Mouse (Mus musculus) neutrophil, adult 5-6 weeks (primary cell): Measurements from ENCODE around the gene Acvr1b. TPM values are rescaled to one million over a fixed set of nuclear protein-coding genes. Genes with fewer than 3 reads are reported as not detected.
A peak's percentile ranks its signal among the peaks of the same experiment; 100 is the strongest.

Experiments used
- ATAC-seq: fragments of 151-379, 151-347 bp; 2 replicates; pipeline ENCODE4 v1.8.0; 2017; ENCODE audit warnings: mild to moderate bottlenecking, moderate TSS enrichment; ENCODE audit not compliant: insufficient number of reproducible peaks, poor library complexity, low FRiP score, severe bottlenecking; ENCODE audit errors: extremely low read depth
- total RNA-seq: library from RNA; stranded (forward); fragments of 200-1000 nt; gene quantifications from 2 replicates; pipeline ENCODE4 v1.2.3, GENCODE M21; 2017

Acvr1b gene
- total RNA-seq, 1 experiment from 2014 or later, result 22.0 TPM

DNA sequence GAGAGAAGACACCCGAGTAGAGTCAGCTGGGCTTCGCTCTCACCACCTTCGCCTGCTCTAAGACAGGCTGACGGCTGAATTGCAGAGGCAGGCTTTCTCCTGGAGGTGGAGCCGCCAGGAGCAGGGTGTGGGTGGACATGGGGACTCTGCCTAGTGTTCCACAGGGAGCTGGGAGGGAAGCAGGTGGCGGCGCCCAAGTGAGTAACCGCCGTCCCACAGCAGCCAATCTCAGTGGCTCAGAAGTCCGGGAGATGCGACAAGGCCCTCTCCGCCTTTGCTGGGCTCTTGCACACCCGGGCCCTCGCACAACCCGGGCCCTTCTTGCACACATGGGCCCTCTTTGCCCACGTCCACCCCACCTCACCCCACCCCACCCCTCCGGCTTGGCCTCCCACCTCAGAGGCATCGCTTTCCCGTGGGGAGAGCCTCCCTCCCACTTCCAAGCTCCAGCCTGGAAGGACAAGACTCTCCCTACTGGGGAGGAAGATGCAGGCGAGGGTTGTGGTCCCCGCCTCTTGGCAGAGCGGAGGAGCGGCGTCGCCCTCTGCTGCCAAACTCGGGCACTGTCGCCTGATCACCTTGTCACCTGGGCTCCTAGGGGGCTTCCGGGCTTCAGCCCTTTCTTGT is 65.1 kb downstream of the Acvr1b start:
- ATAC-seq, result no peak

DNA sequence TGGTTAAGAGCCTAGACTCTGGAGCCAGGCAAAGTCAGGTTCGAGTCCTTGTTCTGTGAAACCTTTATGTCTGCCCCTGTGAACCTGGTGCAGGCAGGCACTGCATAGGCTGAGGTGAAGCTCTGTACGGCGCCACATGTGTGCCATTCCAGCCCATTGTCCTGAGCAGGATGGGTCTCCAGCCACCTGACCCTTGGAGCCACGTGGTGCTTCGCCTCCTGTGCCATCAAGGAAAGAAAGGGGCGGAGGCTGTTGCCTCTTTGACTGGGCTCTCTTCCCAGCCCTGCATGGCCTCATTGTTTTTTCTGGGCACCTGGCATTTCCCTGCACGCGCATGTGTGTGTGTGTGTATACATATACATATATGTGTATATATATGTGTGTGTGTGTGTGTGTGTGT is 66.0 kb downstream of the Acvr1b start:
- no peak for ATAC-seq

DNA sequence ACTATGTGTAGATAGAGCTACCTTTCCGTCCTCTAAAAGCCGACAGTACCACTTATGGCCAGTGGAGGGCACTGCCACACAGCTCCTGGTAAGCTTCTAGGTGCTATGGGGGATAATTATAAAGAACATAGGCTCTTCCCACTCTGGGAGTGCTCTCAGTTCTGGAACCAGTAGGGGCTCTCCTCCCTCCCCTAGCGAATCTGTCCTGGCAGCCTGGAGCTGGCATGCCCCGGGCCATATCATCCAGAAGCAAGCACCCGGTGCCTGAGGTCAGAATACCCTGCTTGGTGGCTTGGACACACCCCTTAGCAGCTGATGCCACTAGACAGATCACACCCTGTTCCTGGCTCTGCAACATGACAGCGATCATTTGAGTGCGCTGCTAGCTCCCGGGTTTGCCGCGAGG is 66.9 kb downstream of the Acvr1b start:
- peak; percentile 78 for ATAC-seq

DNA sequence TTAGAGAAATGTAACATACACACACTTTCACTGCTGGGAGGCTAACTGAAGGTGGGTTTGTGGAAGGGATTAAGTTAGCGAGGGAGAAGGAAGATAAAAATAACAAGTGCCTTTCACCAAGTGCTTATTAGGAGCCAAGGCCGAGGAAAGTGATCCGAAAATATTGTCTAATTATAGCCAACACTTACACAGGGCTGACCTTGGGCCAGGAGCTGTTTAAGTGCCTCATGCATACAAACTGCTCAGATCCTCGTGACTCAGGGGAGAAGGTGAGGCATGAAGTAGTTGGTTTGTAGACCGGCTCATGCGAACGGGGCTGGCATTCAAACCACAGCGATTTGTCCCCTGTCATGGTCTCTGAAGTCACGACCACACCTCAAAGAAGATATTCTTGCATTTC is 67.4 kb downstream of the Acvr1b start:
- ATAC-seq, result no peak

DNA sequence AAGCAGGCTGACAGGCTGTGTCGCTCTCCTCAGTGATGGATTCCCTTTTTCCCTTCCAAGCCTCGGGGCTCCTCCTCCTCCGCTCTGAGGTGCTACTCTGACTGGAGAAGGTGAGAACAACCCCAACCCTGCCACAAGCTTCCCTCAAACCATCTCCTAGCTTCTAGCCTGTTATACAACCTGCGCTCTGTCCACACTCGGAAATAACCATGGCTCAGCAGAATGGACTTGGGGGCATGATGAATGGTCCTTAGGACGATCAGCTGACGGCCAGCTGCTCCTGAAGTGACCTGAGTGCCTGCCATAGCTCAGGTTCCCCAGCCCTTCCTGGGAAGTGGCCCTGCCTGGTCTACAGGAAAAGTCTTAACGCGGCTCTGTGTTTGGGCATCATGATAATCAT is 68.0 kb downstream of the Acvr1b start:
- no peak for ATAC-seq

DNA sequence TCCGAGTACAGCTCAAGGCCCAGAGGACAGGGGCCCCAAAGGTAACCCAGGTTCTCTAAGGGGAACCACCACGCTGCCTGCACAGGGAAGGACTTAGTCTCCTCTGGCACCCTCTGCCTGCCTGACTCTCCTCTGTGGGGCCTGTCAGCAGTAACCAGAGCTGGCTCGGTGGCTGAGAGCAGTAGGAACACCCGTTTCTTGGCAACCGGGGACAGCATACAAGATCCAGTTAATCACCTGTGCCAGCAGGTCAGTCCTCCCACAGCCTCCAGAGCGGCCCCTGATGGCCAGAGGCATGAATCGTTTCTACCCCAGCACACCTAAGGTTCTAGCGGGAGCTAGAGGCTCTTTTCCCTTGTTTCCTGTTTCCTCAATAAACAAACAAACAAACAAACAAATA is 68.8 kb downstream of the Acvr1b start:
- no peak for ATAC-seq

DNA sequence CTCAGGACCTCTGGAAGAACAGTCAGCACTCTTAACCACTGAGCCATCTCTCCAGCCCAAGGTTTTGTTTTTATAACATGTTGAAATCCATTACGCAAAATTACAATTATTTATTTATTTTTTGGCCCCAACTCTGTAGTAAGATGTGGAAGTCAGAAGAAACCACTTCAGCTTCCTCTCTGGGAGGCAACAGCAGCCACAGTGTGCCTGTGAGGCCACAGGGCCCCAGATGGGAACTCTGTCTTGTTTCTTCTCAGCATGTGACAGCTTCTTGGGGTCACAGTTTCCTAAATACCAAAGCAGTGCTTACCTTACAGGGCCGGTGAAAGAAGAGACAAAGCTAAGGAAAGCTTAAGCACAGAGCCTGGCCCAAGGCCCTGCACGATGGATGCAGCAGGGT is 70.1 kb downstream of the Acvr1b start:
- no peak for ATAC-seq

DNA sequence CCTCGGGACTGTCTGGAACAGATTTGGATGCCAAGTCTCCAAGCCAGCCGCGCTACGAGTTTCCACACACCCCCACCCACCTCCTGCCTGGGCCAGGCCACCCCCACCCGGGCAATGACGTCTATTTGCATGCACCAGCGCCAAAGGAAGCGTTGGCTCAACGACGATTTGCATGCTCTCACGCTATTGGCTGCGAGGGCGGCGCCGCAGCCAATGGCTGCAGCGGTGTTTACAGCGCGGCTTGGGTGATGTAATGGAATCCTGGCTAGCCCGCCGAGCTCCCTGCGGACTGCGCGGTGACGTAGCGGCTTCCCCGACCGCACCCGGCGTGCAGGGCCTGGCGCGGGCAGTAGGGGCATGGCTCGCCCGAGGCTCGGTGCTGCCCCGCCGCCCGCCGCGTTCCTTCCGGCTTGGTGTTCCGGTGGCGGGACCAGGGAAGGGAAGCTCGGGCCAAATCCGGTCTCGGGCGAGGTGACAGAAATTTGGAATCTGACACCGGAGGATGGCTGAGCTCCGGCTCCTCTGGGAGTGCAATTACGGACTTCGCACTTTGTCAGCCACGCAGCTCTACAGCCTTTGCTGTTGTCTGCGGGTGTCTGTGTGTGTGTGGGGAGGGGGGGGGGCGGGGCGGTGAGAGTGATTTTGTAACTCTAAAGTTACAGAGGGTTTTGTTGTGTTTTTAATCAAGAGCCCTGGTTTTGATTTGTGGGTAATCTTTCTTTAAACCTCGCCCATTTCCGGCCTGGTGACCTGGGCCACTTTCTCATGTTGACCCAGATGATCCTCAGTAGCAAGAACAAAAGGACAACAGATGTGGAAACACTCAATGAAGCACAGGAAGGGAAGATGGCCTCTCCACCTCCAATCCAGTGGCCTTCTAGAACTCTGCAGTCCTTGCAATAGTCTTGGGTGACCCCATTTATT is 72.6 kb downstream of the Acvr1b start:
- ATAC-seq, result peak; percentile 94

DNA sequence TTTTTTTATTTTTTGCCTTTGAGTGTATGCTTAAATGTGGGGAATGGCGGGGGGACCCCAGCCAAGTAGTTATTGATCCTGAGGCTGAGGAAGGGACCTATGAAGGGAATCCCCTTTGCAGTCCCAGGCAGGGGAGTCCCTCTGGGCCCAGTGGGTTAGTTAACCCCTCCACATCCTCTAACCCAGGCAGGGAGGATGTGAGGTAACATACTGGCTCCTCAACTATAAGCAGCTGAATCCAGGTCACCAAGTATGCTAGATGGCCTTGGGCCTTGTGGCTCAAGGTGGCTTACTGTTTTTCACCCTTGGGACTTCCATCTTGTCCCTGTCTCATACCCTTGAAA is 73.3 kb downstream of the Acvr1b start:
- ATAC-seq, result no peak

DNA sequence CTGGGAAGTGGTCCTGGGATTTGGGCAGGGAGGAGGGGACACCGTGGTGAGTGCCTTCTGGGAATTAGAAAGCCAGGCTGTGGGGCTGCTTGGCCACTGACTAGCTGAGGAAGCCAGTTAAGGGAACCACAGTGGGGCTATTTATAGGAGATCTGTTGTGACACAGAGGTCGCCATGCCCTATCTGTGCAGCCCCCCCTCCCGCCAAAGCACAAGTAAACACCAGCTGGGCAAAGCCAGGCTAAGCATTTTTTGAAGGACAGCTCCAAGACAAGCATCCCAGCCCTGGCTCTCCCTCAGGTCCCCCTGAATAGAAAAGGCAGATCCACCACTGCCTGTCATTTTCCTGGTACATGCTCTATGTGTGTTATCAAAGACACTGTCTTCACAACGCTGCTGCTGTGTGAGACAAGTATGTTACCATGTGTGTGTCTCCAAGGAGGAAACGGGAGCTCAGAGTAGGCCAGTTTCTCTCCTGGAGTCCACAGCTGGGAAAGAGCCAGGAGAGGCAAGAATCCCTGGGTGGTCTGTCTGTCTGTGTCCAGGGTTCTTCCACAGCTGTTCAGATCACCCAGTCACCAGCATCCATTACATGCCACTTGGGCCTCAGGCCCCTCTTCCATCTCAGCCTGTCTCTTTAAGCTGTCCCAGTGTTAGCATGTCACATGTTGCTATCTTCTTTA is 74.3 kb downstream of the Acvr1b start:
- ATAC-seq, result no peak

DNA sequence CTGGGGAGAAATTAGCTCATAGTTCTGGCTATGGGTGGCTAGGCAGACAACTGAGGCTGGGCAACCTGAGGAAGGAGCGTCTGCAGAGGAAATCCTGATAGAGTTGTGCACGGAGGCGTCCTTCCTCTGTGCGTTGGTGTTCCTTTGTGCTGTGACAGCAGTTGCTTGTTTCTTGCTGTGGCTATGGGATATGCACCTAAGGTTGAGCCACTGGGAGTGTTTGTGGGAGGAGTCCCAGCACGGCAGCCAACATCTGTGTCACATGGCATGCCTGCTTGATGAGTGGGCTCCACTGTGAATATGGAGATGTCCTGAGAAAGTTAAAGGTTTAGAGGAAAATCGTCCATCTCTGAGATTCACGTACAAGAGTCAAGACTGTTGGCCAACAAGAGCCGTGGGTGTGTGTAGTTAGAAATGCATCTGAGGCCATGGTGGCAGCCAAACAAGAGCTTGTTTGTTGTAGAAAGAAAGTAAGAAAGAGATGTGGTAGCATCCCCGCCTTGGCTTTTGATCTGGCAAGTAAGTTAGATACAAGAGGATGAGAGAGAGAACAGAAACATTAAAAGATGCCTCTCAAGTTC is 76.4 kb downstream of the Acvr1b start:
- ATAC-seq, result no peak

DNA sequence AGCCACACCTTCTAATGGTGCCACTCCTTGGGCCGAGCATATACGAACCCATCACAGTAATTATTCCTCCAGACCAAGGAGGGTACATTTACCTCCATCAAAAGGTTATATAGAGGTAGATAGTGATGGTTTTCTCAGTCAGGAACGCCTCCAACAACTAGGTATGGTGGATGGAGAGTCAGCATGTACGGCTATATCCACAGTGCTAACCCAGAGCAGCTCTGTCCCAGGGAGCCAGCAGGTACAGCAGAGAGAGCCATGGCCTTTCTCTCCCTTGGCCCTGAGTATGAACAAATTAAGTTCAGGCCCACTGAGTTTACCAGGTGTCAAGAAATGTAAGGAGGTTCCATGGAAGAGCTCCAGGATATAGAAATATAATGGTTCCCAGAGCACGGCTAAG is 78.1 kb downstream of the Acvr1b start:
- no peak for ATAC-seq

DNA sequence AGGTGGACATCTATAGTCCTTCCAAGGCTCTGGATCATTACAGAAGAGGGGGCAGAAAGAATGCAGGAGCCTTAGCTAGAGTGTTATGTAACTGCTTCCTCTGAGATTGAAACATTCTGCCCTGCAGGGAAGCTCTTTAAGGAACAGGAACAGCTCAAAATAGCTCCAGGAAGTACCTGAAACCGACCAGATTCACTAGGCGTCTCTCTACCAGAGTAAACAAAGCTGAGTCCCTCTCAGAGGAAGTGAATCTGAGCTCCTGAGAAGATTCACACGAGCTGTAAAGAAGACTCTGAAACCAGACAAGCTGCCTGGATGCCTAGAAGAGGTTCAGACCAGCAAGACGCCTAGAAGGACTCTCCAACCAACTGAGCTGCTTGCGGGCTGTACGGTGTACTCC is 78.7 kb downstream of the Acvr1b start:
- peak; percentile 31 for ATAC-seq

DNA sequence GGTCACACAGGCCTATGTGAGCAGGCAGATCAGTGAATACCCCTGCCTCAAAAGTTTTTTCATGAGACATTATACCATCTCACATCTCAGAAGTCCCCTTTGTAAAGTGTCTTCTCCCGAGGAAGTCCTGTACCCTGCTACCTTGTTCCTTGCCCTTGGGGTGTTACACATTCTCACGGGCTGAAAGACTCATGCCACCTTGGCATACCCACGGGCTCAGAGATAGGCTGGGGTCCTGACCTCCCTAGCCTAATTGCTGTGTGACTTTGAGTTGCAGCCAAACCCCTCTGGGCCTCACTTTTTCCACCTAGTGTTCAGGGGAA is 79.7 kb downstream of the Acvr1b start:
- ATAC-seq, result no peak

DNA sequence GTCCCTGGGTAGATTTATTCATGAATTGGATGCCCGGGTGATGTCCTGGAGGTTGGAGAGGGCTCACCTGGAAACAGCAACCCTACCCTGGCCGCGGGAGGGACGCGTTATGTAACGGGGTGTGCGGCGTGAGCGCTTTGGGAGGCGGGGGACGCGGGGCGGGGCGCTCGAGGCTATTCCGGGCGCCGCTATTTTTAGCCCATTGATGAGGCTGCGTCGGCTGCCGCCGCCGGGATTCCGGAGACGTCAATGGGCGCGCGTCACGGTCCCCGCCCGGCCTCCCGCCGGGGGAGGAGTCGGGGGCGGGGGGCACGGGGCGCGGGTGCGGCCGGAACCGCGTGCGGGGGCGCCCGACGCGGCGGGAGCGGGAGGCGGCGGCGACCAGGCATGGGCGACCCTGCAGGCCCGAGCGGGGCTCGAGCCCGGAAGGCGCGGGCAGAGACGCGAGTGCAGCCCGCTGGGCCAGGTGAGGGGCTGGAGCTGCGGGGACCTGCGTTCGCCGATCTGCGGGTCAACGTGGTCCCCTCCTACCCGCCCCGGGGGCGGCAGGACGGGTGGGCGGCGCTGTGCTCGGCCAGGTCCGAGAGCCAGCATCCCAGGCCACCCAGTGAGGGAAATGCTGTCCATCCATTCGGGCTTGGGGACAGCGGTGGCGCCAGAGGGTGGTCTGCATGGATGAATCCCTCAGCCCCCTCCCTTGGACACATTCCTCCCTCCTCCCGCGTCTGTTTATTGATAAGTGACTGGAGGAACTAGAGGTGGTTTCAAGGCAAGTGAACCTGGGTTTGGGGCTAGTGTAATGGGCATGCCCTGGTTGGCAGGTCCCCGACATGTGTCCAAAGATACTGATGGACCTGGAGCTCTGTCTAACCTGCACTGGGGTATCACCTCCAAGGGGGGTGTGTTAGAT is 80.3 kb downstream of the Acvr1b start, which contains the start of gene Nr4a1:
Gene Nr4a1 (plus strand): TSS at position 384 of the 910 bp plus-strand sequence.
- ATAC-seq, result peak; percentile 27

DNA sequence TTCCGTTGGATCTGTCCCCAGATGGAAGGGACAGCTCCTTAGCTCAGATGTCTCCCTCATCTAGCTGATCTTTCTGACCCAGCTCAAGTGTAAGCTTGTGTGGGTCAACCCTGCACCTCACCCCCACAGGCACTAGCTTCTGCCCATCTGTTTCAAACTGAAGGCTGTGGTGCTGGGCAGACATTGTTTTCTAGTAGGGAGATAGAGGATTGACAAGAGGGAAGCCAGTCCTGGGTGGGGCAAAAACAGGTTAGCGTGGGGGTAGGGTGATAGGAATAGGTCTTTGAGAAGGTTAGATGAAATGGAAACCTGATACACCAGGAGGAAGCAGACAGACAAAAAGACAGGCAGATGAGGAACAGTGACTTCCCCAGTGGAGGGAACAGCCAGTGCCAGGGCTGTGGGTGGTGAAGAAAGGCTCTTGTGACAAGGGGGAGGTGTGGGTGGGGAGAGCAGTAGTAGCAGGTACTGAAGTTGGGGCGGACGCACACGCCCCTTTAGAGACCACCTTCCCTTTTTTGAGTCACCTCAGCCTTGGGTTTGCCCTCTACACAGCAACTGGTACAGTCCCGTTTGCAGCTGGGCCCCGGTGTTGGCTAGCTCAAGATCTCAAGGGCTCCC is 82.1 kb downstream of the Acvr1b start:
- peak; percentile 18 for ATAC-seq

DNA sequence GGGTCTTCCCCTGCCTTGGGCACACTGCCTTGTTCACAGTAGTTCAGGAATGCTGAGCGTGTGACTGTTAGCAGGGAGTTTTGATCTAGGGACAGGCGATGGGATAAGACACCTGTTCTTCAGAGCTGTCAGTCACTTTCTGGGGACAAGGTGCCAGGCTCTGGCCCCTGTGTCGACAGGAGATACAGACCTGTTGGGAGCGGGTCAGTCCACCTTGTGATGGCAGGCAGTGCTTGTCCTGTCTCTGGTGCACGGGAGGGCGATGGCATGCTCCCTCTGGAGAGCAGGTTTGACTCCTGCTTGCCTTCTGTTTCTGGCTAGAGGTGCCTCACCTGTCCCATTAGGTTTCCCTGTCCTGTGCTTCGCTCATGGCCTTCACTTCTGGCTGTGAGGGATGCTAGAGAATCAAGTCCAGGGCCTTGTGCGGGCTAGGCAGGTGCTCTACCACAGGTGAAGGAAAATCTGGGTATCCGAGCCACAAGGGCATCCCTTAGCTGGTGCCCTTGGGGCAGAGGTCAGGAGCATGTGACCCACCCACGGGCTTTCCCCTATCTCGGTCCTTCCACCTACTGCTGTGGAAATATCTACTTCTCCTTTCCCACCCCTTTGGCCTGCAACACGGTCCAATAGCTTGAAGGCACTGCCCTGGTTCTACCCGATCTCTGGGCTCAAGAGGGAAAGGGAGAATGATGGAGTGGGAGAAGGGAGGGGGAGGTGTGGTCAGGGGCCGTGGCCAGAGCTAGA is 82.8 kb downstream of the Acvr1b start:
- ATAC-seq, result no peak

DNA sequence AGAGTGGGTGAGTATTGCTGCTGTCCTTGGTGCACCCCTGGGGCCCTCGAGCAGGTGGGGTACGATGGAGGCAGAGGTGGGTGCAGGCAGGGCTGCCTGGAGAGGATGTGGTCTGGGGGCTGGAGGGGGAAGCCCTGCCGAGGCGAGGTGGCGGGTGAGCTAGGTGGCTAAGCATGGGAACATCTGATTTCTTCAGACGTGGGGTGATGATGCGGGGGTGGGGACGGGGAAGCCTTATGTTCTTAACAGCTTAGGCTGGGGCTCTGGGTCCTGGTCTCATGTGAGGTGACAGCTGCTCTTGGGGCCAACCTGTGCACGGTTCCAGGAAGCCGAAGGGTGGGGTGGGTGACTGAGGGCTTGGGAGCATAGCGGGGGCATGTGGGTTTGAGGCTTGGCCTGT is 84.6 kb downstream of the Acvr1b start:
- ATAC-seq, result peak; percentile 40
